Mouse (Mus musculus): Measurements from ENCODE around the gene Chrna5. TPM values are rescaled to one million over a fixed set of nuclear protein-coding genes. Genes with fewer than 3 reads are reported as not detected.

Chrna5 gene
- polyA plus RNA-seq, 1 experiment from 2014 or later: 0.28 TPM

- no peaks in the 10 kb centered on the region for H3K36me3 ChIP-seq
- peaks cover 14% of the 10 kb centered on the region for H3K27me3 ChIP-seq (replicated peaks)
- peak within 1 kb of the TSS; percentile 96 for H3K4me2 ChIP-seq
- peak within 1 kb of the TSS; percentile 61 for H3K4me3 ChIP-seq
- H3K9me3 ChIP-seq (replicated peaks): no peaks in the 10 kb centered on the region
- 1% methylated on average over 23 of the region's 23 CpGs for WGBS
- peak; percentile 51 for ATAC-seq (ENCODE audit: insufficient number of reproducible peaks, low FRiP score)
- H3K4me1 ChIP-seq (replicated peaks): peaks cover 11% of the 10 kb centered on the region
- H3K9ac ChIP-seq: peak within 1 kb of the TSS; percentile 68
- H3K27ac ChIP-seq (ENCODE audit: poor library complexity, severe bottlenecking): no peak within 1 kb of the TSS
Observed at GRCm38 (mm10) chr9:55048211-55048880, 67.7 kb downstream of the Chrna5 start, which contains the start of gene Chrnb4. Chrnb4 (minus strand) TSS chr9:55048779.

GRCm38 (mm10) chr9:55055386-55055930 is 74.8 kb downstream of the Chrna5 start:
- Histone ChIP-seq H3K4me1 (replicated peaks) (no peaks in the 10 kb centered on the region), H3K27me3 (replicated peaks) (no peaks in the 10 kb centered on the region), H3K4me3 (no peak overlapping the region), H3K36me3 (no peaks in the 10 kb centered on the region), H3K27ac (ENCODE audit: poor library complexity, severe bottlenecking) (no peak overlapping the region), H3K9ac (no peak overlapping the region), H3K9me3 (replicated peaks) (no peaks in the 10 kb centered on the region), H3K4me2 (no peak overlapping the region)
- no peak for ATAC-seq (ENCODE audit: insufficient number of reproducible peaks, low FRiP score)
- WGBS: 68% methylated on average over 2 of the region's 2 CpGs

Other genes with a start within 250 kb of the Chrna5 start
- 99.5 and 101 TPM in 2 replicates for gene Wdr61, start 246.4 kb upstream of the Chrna5 start, polyA plus RNA-seq (2016; fragmentation: Nextera tagmentation; extraction: Ambion mirVana)
- gene Crabp1, start 216.1 kb upstream of the Chrna5 start, polyA plus RNA-seq (2016; fragmentation: Nextera tagmentation; extraction: Ambion mirVana): 21.4 and 24.5 TPM in 2 replicates
- 36.0 and 37.1 TPM in 2 replicates for gene Ireb2, start 117.1 kb upstream of the Chrna5 start, polyA plus RNA-seq (2016; fragmentation: Nextera tagmentation; extraction: Ambion mirVana)
- 2.7 and 3.7 TPM in 2 replicates for gene Hykk, start 63.6 kb upstream of the Chrna5 start, polyA plus RNA-seq (2016; fragmentation: Nextera tagmentation; extraction: Ambion mirVana)
- 237 and 247 TPM in 2 replicates for gene Psma4, start 30.1 kb upstream of the Chrna5 start, polyA plus RNA-seq (2016; fragmentation: Nextera tagmentation; extraction: Ambion mirVana)
- 0.35 and 0.38 TPM in 2 replicates for gene AY074887, start 29.9 kb upstream of the Chrna5 start, polyA plus RNA-seq (2016; fragmentation: Nextera tagmentation; extraction: Ambion mirVana)
- gene Chrna3, start 45.7 kb downstream of the Chrna5 start, polyA plus RNA-seq (2016; fragmentation: Nextera tagmentation; extraction: Ambion mirVana): 0.13 TPM in 1 of 2 replicates, not detected in the other
- 0.27 and 0.47 TPM in 2 replicates for gene Chrnb4, start 67.9 kb downstream of the Chrna5 start, polyA plus RNA-seq (2016; fragmentation: Nextera tagmentation; extraction: Ambion mirVana)
- gene Ube2q2, start 168.0 kb downstream of the Chrna5 start, polyA plus RNA-seq (2016; fragmentation: Nextera tagmentation; extraction: Ambion mirVana): 37.3 and 37.8 TPM in 2 replicates
- 67.2 and 70.9 TPM in 2 replicates for gene Fbxo22, start 228.0 kb downstream of the Chrna5 start, polyA plus RNA-seq (2016; fragmentation: Nextera tagmentation; extraction: Ambion mirVana)

Data from heart, embryonic 12.5 days (tissue).